Mouse (Mus musculus): ENCODE measurements around the gene Trim38. TPM values are rescaled to one million over a fixed set of nuclear protein-coding genes. Genes with fewer than 3 reads are reported as not detected.
"Not testable (repeated sequence)": the region's sequence is repeated elsewhere in the genome, so short reads cannot be mapped to it uniquely, and the experiment has no call there.

Gene Trim38
- polyA plus RNA-seq, 1 experiment from 2014 or later: not detected

DNA sequence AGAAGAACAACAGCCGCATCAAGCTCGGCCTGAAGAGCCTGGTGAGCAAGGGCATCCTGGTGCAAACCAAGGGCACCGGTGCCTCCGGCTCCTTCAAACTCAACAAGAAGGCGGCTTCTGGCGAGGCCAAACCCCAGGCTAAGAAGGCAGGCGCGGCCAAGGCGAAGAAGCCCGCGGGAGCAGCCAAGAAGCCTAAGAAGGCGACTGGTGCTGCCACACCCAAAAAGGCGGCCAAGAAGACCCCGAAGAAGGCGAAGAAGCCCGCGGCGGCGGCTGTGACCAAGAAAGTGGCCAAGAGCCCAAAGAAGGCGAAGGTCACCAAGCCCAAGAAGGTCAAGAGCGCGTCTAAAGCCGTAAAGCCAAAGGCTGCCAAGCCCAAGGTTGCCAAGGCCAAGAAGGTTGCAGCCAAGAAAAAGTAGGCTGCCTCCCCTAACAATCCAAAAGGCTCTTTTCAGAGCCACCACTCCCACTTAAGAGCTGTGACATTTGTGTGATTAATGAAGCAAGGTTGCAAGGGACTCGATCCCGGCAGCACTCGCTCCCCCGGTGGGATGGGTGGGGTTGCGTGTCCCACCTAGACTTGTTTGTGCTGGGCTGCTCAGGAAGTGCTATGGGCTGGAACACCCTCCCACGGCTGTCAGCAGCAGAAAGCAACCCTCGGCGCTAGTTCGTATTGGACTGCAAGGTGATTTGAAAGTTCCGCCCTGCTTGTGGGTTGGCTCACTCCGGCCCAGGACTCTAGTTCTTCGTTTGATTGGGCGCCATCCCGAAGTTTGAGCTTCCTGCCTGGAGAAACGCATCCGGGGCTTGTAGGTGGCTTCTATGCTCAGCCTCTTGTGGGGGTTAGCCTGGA lies 30.4 kb upstream of the Trim38 start:
- under 1% methylated on average over 39 of the region's 39 CpGs for WGBS (ENCODE audit: insufficient replicate concordance)
- Histone ChIP-seq H3K4me2 (peak overlapping the region; percentile 79), H3K9ac (peak overlapping the region; percentile 92), H3K4me1 (peaks cover 44% of the 10 kb centered on the region), H3K4me3 (peak overlapping the region; percentile 60), H3K9me3 (replicated peaks) (no peaks in the 10 kb centered on the region), H3K27ac (peak overlapping the region; percentile 100), H3K36me3 (no peaks in the 10 kb centered on the region), H3K27me3 (replicated peaks) (no peaks in the 10 kb centered on the region)
- peak; percentile 86 for ATAC-seq

DNA sequence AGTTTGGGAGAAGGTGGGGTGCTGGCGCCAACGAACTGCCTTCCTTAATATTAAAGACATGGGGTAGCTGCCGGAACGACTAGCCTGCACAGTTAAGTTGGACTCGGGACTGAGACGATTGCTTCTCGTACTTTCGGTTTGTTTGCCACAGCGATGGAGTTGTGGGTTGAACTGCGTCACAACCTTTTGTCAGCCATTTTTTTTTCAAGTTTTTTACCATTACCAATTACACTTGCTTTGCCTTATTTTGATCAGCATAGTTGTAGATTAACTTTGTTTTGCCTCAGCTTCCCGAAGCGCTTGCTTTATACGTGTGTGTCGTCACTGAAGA lies 29.8 kb upstream of the Trim38 start:
- H3K27ac ChIP-seq: peak overlapping the region; percentile 100
- peak overlapping the region; percentile 60 for H3K4me3 ChIP-seq
- peaks cover 48% of the 10 kb centered on the region for H3K4me1 ChIP-seq
- no peaks in the 10 kb centered on the region for H3K9me3 ChIP-seq (replicated peaks)
- H3K36me3 ChIP-seq: no peaks in the 10 kb centered on the region
- under 1% methylated on average over 14 of the region's 14 CpGs for WGBS (ENCODE audit: insufficient replicate concordance)
- no peak for ATAC-seq
- H3K27me3 ChIP-seq (replicated peaks): no peaks in the 10 kb centered on the region
- H3K9ac ChIP-seq: peak overlapping the region; percentile 92
- peak overlapping the region; percentile 79 for H3K4me2 ChIP-seq

DNA sequence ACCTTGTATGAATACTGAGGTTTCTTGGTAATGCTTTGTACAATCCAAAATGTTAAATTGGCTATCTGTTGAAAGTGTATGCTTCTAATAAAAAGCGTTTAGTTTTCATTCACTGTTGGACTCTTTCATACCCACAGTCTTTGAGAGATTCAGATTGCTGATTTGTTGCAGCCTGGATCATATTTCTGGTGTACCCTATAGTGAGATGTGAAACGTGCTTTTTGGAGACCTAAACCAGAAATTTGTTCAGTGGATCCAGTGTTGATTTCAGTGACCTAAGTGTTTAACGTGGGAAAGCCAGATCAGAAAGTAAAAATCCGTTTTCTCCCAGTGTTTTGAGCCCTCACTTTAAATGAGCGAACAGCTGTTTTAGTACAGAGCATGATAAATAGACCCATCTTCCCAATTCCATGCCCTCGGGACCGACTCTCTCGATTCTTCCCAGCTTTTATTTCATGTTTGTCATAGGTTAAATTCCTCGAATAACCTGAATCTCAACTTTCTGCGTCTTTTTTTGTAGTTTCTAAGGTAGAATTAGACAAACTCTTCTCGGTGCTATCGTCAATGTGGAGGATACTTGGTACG lies 29.4 kb upstream of the Trim38 start:
- peak overlapping the region; percentile 79 for H3K4me2 ChIP-seq
- 16% methylated on average over 13 of the region's 13 CpGs for WGBS (ENCODE audit: insufficient replicate concordance)
- no peak for ATAC-seq
- peak overlapping the region; percentile 92 for H3K9ac ChIP-seq
- peak overlapping the region; percentile 100 for H3K27ac ChIP-seq
- H3K4me3 ChIP-seq: peak overlapping the region; percentile 60
- H3K27me3 ChIP-seq (replicated peaks): no peaks in the 10 kb centered on the region
- H3K4me1 ChIP-seq: peaks cover 48% of the 10 kb centered on the region
- no peaks in the 10 kb centered on the region for H3K9me3 ChIP-seq (replicated peaks)
- no peaks in the 10 kb centered on the region for H3K36me3 ChIP-seq

- Histone ChIP-seq H3K4me3 (peak overlapping the region; percentile 60), H3K9ac (peak overlapping the region; percentile 92), H3K27me3 (replicated peaks) (no peaks in the 10 kb centered on the region), H3K4me2 (peak overlapping the region; percentile 79), H3K4me1 (peaks cover 48% of the 10 kb centered on the region), H3K36me3 (no peaks in the 10 kb centered on the region), H3K27ac (peak overlapping the region; percentile 100), H3K9me3 (replicated peaks) (no peaks in the 10 kb centered on the region)
- no peak for ATAC-seq
- WGBS (ENCODE audit: insufficient replicate concordance): 22% methylated on average over 5 of the region's 5 CpGs
Measured at GRCm38 (mm10) chr13:23740910-23741309, 28.8 kb upstream of the Trim38 start.

DNA sequence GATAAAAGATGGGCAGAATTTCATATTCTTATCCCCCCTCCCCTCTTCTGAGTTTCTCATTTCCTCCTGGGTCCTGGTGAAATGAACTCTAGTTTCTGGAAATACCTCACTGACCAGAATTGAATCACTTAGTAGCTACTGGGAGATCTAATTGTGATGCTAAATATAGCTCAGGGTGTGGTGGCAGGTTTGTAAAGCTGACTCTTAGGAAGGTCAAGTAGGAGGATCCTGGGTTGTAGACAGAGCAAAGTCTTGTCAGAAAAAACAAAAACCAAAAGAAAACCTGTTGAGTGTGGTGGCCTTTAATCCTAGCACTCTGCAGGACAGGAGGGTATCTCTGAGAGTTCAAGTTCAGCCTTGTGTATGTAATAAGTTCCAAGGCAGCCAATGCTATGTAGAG lies 27.7 kb upstream of the Trim38 start:
- Histone ChIP-seq H3K4me1 (peaks cover 48% of the 10 kb centered on the region), H3K27me3 (replicated peaks) (no peaks in the 10 kb centered on the region), H3K4me2 (peak overlapping the region; percentile 51), H3K4me3 (peak overlapping the region; percentile 17), H3K9me3 (replicated peaks) (no peaks in the 10 kb centered on the region), H3K9ac (peak overlapping the region; percentile 69), H3K36me3 (no peaks in the 10 kb centered on the region), H3K27ac (peak overlapping the region; percentile 88)
- ATAC-seq: no peak

GRCm38 (mm10) chr13:23743215-23743614 lies 26.5 kb upstream of the Trim38 start:
- 77% methylated on average over 5 of the region's 5 CpGs for WGBS (ENCODE audit: insufficient replicate concordance)
- H3K9me3 ChIP-seq (replicated peaks): no peaks in the 10 kb centered on the region
- H3K9ac ChIP-seq: peak overlapping the region; percentile 64
- H3K27ac ChIP-seq: peak overlapping the region; percentile 88
- H3K36me3 ChIP-seq: no peaks in the 10 kb centered on the region
- no peak for ATAC-seq
- no peaks in the 10 kb centered on the region for H3K27me3 ChIP-seq (replicated peaks)
- peak overlapping the region; percentile 19; the same call in 1 of the 2 replicates for H3K4me3 ChIP-seq
- H3K4me1 ChIP-seq: peaks cover 51% of the 10 kb centered on the region
- H3K4me2 ChIP-seq: peak overlapping the region; percentile 46

- WGBS (ENCODE audit: insufficient replicate concordance): 47% methylated on average over 4 of the region's 4 CpGs
- H3K9ac ChIP-seq: peak overlapping the region; percentile 82
- peak overlapping the region; percentile 57 for H3K4me3 ChIP-seq
- ATAC-seq: no peak
- H3K27ac ChIP-seq: peak overlapping the region; percentile 100
- H3K36me3 ChIP-seq: no peaks in the 10 kb centered on the region
- H3K9me3 ChIP-seq (replicated peaks): no peaks in the 10 kb centered on the region
- no peaks in the 10 kb centered on the region for H3K27me3 ChIP-seq (replicated peaks)
- H3K4me1 ChIP-seq: peaks cover 55% of the 10 kb centered on the region
- H3K4me2 ChIP-seq: peak overlapping the region; percentile 71
Measured at GRCm38 (mm10) chr13:23743963-23744362, 25.8 kb upstream of the Trim38 start.

- no peak for ATAC-seq
- H3K4me3 ChIP-seq: peak overlapping the region; percentile 57
- peaks cover 58% of the 10 kb centered on the region for H3K4me1 ChIP-seq
- H3K9me3 ChIP-seq (replicated peaks): no peaks in the 10 kb centered on the region
- H3K27me3 ChIP-seq (replicated peaks): no peaks in the 10 kb centered on the region
- no peaks in the 10 kb centered on the region for H3K36me3 ChIP-seq
- WGBS (ENCODE audit: insufficient replicate concordance): 1% methylated on average over 15 of the region's 36 CpGs
- peak overlapping the region; percentile 71 for H3K4me2 ChIP-seq
- peak overlapping the region; percentile 100 for H3K27ac ChIP-seq
- peak overlapping the region; percentile 82 for H3K9ac ChIP-seq
Measured at GRCm38 (mm10) chr13:23744421-23745380, 25.0 kb upstream of the Trim38 start.

GRCm38 (mm10) chr13:23745381-23746161 lies 24.1 kb upstream of the Trim38 start, which contains the start of gene Hist1h3c:
Gene Hist1h3c, minus strand, starts transcription at chr13:23745602.
- Histone ChIP-seq H3K4me3 (peak within 1 kb of the TSS; percentile 57), H3K27me3 (replicated peaks) (no peaks in the 10 kb centered on the region), H3K9ac (peak within 1 kb of the TSS; percentile 85), H3K4me2 (peak within 1 kb of the TSS; percentile 71), H3K4me1 (peaks cover 61% of the 10 kb centered on the region), H3K27ac (peak within 1 kb of the TSS; percentile 100), H3K36me3 (no peaks in the 10 kb centered on the region), H3K9me3 (replicated peaks) (no peaks in the 10 kb centered on the region)
- ATAC-seq: peak; percentile 63
- WGBS (ENCODE audit: insufficient replicate concordance): 2% methylated on average over 28 of the region's 28 CpGs

- peak; percentile 79 for ATAC-seq
- H3K9me3 ChIP-seq (replicated peaks); H3K27me3 ChIP-seq (replicated peaks); H3K36me3 ChIP-seq: not testable (repeated sequence)
- Histone ChIP-seq H3K4me1 (peaks cover 57% of the 10 kb centered on the region), H3K4me2 (peak within 1 kb of the TSS; percentile 71), H3K4me3 (peak within 1 kb of the TSS; percentile 57), H3K27ac (peak within 1 kb of the TSS; percentile 100), H3K9ac (peak within 1 kb of the TSS; percentile 85)
- under 1% methylated on average over 43 of the region's 58 CpGs for WGBS (ENCODE audit: insufficient replicate concordance)
Measured at GRCm38 (mm10) chr13:23746201-23747080, 23.3 kb upstream of the Trim38 start, which contains the start of gene Hist1h2bb. Gene Hist1h2bb, plus strand, starts transcription at chr13:23746734.
